Mouse (Mus musculus): ENCODE measurements at regions not wholly inside any gene's neighbourhood (a gene's known extent, or its start where the extent isn't known, plus 50 kb on each side); places are given as distances from the start of the nearest gene placed in this dataset.

- Histone ChIP-seq H3K27me3 (ENCODE audit: control insufficient read depth, insufficient read depth, low read length) (no peaks in the 10 kb centered on the region), H3K36me3 (replicated peaks; ENCODE audit: control insufficient read depth, insufficient read depth, low read depth) (no peaks in the 10 kb centered on the region), H3K9ac (replicated peaks) (no peak overlapping the region), H3K4me2 (ENCODE audit: low read depth) (no peak overlapping the region), H3K4me1 (replicated peaks; ENCODE audit: control insufficient read depth in 2 of 2, insufficient read depth in 2 of 2, low read length in 1 of 2) (no peaks in the 10 kb centered on the region), H3K4me3 (ENCODE audit: insufficient read depth in 1 of 2, low read depth in 2 of 2, low read length in 2 of 2) (no peak overlapping the region), H3K9me3 (ENCODE audit: control insufficient read depth, low read length) (no peaks in the 10 kb centered on the region), H3K27ac (no peak overlapping the region)
- ATAC-seq (ENCODE audit: insufficient read depth) (no peak), DNase-seq (ENCODE audit: low read depth in 3 of 3, low spot score in 3 of 3) (no peak)
- TF ChIP-seq CTCF (IDR thresholded peaks at IDR 0.05; ENCODE audit: low read depth) (no peak), EP300 (IDR thresholded peaks at IDR 0.05; ENCODE audit: low read depth) (no peak)
- WGBS (ENCODE audit: insufficient replicate concordance), result 54% methylated on average over 7 of the region's 7 CpGs
Observed at GRCm38 (mm10) chr10:37694041-37694690, 555.4 kb upstream of the Marcks start.

GRCm38 (mm10) chr10:37692851-37693250 lies 554.1 kb upstream of the Marcks start:
- Histone ChIP-seq H3K4me1 (replicated peaks; ENCODE audit: control insufficient read depth in 2 of 2, insufficient read depth in 2 of 2, low read length in 1 of 2) (no peaks in the 10 kb centered on the region), H3K9me3 (ENCODE audit: control insufficient read depth, low read length) (no peaks in the 10 kb centered on the region), H3K9ac (replicated peaks) (no peak overlapping the region), H3K4me3 (ENCODE audit: insufficient read depth in 1 of 2, low read depth in 2 of 2, low read length in 2 of 2) (no peak overlapping the region), H3K27ac (no peak overlapping the region), H3K36me3 (replicated peaks; ENCODE audit: control insufficient read depth, insufficient read depth, low read depth) (no peaks in the 10 kb centered on the region), H3K4me2 (ENCODE audit: low read depth) (no peak overlapping the region), H3K27me3 (ENCODE audit: control insufficient read depth, insufficient read depth, low read length) (no peaks in the 10 kb centered on the region)
- no peak for ATAC-seq (ENCODE audit: insufficient read depth)
- no peak for DNase-seq (ENCODE audit: low read depth in 3 of 3, low spot score in 3 of 3)
- no peak for TF ChIP-seq CTCF (IDR thresholded peaks at IDR 0.05; ENCODE audit: low read depth)
- no peak for TF ChIP-seq EP300 (IDR thresholded peaks at IDR 0.05; ENCODE audit: low read depth)

GRCm38 (mm10) chr10:37691939-37692338 lies 553.2 kb upstream of the Marcks start:
- Histone ChIP-seq H3K27me3 (ENCODE audit: control insufficient read depth, insufficient read depth, low read length) (no peaks in the 10 kb centered on the region), H3K27ac (no peak overlapping the region), H3K36me3 (replicated peaks; ENCODE audit: control insufficient read depth, insufficient read depth, low read depth) (no peaks in the 10 kb centered on the region), H3K9ac (replicated peaks) (no peak overlapping the region), H3K4me1 (replicated peaks; ENCODE audit: control insufficient read depth in 2 of 2, insufficient read depth in 2 of 2, low read length in 1 of 2) (no peaks in the 10 kb centered on the region), H3K9me3 (ENCODE audit: control insufficient read depth, low read length) (no peaks in the 10 kb centered on the region), H3K4me2 (ENCODE audit: low read depth) (no peak overlapping the region), H3K4me3 (ENCODE audit: insufficient read depth in 1 of 2, low read depth in 2 of 2, low read length in 2 of 2) (no peak overlapping the region)
- WGBS (ENCODE audit: insufficient replicate concordance), result 46% methylated on average over 2 of the region's 2 CpGs
- DNase-seq (ENCODE audit: low read depth in 3 of 3, low spot score in 3 of 3) (no peak), ATAC-seq (ENCODE audit: insufficient read depth) (no peak)
- no peak for TF ChIP-seq CTCF (IDR thresholded peaks at IDR 0.05; ENCODE audit: low read depth)
- TF ChIP-seq EP300 (IDR thresholded peaks at IDR 0.05; ENCODE audit: low read depth), result no peak

GRCm38 (mm10) chr10:37683101-37683500 lies 544.4 kb upstream of the Marcks start:
- TF ChIP-seq CTCF (IDR thresholded peaks at IDR 0.05; ENCODE audit: low read depth) (no peak), EP300 (IDR thresholded peaks at IDR 0.05; ENCODE audit: low read depth) (no peak)
- H3K27ac ChIP-seq, result no peak overlapping the region
- DNase-seq (ENCODE audit: low read depth in 3 of 3, low spot score in 3 of 3), result no peak
- no peaks in the 10 kb centered on the region for H3K4me1 ChIP-seq (replicated peaks; ENCODE audit: control insufficient read depth in 2 of 2, insufficient read depth in 2 of 2, low read length in 1 of 2)
- H3K4me3 ChIP-seq (ENCODE audit: insufficient read depth in 1 of 2, low read depth in 2 of 2, low read length in 2 of 2), result no peak overlapping the region
- no peak overlapping the region for H3K9ac ChIP-seq (replicated peaks)
- H3K27me3 ChIP-seq (ENCODE audit: control insufficient read depth, insufficient read depth, low read length), result no peaks in the 10 kb centered on the region
- no peaks in the 10 kb centered on the region for H3K9me3 ChIP-seq (ENCODE audit: control insufficient read depth, low read length)
- H3K36me3 ChIP-seq (replicated peaks; ENCODE audit: control insufficient read depth, insufficient read depth, low read depth), result no peaks in the 10 kb centered on the region
- ATAC-seq (ENCODE audit: insufficient read depth), result no peak
- H3K4me2 ChIP-seq (ENCODE audit: low read depth), result no peak overlapping the region

- Histone ChIP-seq H3K9me3 (ENCODE audit: control insufficient read depth, low read length) (no peaks in the 10 kb centered on the region), H3K4me1 (replicated peaks; ENCODE audit: control insufficient read depth in 2 of 2, insufficient read depth in 2 of 2, low read length in 1 of 2) (no peaks in the 10 kb centered on the region), H3K36me3 (replicated peaks; ENCODE audit: control insufficient read depth, insufficient read depth, low read depth) (no peaks in the 10 kb centered on the region), H3K4me2 (ENCODE audit: low read depth) (no peak overlapping the region), H3K27me3 (ENCODE audit: control insufficient read depth, insufficient read depth, low read length) (no peaks in the 10 kb centered on the region), H3K4me3 (ENCODE audit: insufficient read depth in 1 of 2, low read depth in 2 of 2, low read length in 2 of 2) (no peak overlapping the region), H3K27ac (no peak overlapping the region), H3K9ac (replicated peaks) (no peak overlapping the region)
- TF ChIP-seq EP300 (IDR thresholded peaks at IDR 0.05; ENCODE audit: low read depth), result no peak
- TF ChIP-seq CTCF (IDR thresholded peaks at IDR 0.05; ENCODE audit: low read depth), result no peak
- DNase-seq (ENCODE audit: low read depth in 3 of 3, low spot score in 3 of 3) (no peak), ATAC-seq (ENCODE audit: insufficient read depth) (no peak)
Observed at GRCm38 (mm10) chr10:37680601-37681000, 541.9 kb upstream of the Marcks start.
